Mouse (Mus musculus) forebrain, embryonic 14.5 days (tissue): Measurements from ENCODE around the gene Mis12. TPM values are rescaled to one million over a fixed set of nuclear protein-coding genes. Genes with fewer than 3 reads are reported as not detected.

Experiments
- ATAC-seq: fragments of 200-750 bp; cut with Nextera tagmentation; 2 replicates; pipeline ENCODE4 v1.8.0; 2017; ENCODE audit warnings: mild to moderate bottlenecking, moderate library complexity
- DNase-seq: peaks from one replicate; pipeline ENCODE4 v3.0.0-alpha.2; 2015; ENCODE audit warnings: low spot score
- H3K27ac ChIP-seq: fragments of 300-500 bp; sonication (generic); 2 replicates; pipeline ENCODE4 v1.5.1; 2014; ENCODE audit warnings: low read depth, mild to moderate bottlenecking, control low read depth, low read length, moderate library complexity
- H3K27me3 ChIP-seq: fragments of 300-500 bp; sonication (generic); replicated peaks from 2 replicates; pipeline ENCODE4 v1.6.1; 2014; ENCODE audit warnings: low read length, control low read depth, mixed read lengths; ENCODE audit not compliant: control insufficient read depth, insufficient read depth
- H3K36me3 ChIP-seq: fragments of 300-500 bp; sonication (generic); 2 replicates; pipeline ENCODE4 v1.6.1; 2014; ENCODE audit warnings: low read length, control low read depth; ENCODE audit not compliant: control insufficient read depth, insufficient read depth
- H3K4me1 ChIP-seq: fragments of 300-500 bp; sonication (generic); 2 replicates; pipeline ENCODE4 v1.6.1; 2014; ENCODE audit warnings: antibody characterized with exemption, low read length, control low read depth; ENCODE audit not compliant: control insufficient read depth, insufficient read depth
- H3K4me2 ChIP-seq: fragments of 300-500 bp; sonication (generic); 2 replicates; pipeline ENCODE4 v1.6.1; 2014; ENCODE audit warnings: mild to moderate bottlenecking, control low read depth, low read length
- H3K4me3 ChIP-seq: fragments of 300-500 bp; sonication (generic); 2 replicates; pipeline ENCODE4 v1.5.1; 2014; ENCODE audit warnings: low read depth, low read length, control low read depth
- H3K9ac ChIP-seq: fragments of 300-500 bp; sonication (generic); 2 replicates; pipeline ENCODE4 v1.6.1; 2014; ENCODE audit warnings: mild to moderate bottlenecking, low read length, control low read depth, moderate library complexity
- H3K9me3 ChIP-seq: fragments of 300-500 bp; sonication (generic); replicated peaks from 2 replicates; pipeline ENCODE4 v1.6.1; 2016; ENCODE audit warnings: low read length, control low read depth, mixed read lengths; ENCODE audit not compliant: control insufficient read depth
- WGBS: fragments of 180-500 bp; shearing (Covaris S2); extraction: QIAGEN DNeasy Blood & Tissue Kit; methylation state at CpG from one replicate; pipeline ENCODE4 v1.1.7; 2014; 5-methylcytosine and 5-hydroxymethylcytosine counted together
- polyA plus RNA-seq: library from polyadenylated mRNA; unstranded; fragments of >200 nt; fragmentation: Nextera tagmentation; extraction: Ambion mirVana; gene quantifications from 2 replicates; pipeline ENCODE4 v1.2.1, GENCODE M21; 2014

Gene Mis12
- polyA plus RNA-seq: 25.8 and 27.1 TPM in 2 replicates

DNA sequence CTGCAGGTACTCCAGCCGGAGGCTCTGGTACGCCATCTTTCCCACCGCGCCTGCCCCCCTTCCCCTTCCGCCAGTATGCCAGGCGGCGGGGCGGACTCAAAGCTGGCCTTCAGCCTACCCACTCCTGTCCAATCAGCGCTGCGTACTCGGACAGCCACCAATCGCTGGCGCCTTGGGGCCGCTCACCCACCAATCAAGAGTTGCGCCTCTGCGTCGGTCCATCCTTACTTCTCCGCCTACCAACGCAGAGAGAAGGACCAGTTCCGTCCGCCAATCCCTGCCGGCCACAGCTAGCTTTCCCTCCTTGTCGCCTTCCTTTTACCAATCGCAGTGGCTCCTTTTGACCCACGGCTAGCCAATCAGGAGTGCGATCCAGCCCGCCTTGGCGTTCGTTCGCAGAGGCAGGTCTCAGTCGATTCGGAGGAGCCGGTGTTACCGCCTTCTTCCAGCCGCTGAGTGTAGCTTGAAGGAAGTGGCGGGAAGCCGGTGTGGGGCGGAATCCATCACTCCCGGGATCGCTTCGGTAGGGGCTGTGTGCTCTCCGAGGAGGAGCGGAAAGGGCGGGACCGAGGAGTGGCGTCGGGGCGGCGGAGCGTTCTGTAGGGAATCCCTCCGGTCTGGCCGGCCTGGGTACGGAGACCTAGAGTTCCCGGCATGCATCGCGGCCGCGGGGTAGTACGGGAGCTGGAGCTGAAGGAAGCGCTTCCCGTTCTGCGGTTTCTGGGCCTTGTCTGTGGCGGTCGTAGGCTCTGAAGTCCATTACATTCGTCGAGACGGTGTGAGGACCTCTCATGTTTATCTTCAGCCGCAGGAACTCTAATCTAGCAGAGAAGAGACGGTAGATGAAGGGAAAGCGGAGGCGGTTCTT lies at the start of gene Mis12, which contains the start of gene Derl2:
Gene Mis12 (plus strand): TSS at position 411 of the 868 bp plus-strand sequence.
Gene Derl2 (minus strand): TSS at position 641 of the 868 bp plus-strand sequence.
- Histone ChIP-seq H3K27ac (peak within 1 kb of the TSS; percentile 82), H3K36me3 (peaks cover 7% of the 10 kb centered on the region; the same call in 1 of the 2 replicates), H3K27me3 (no peaks in the 10 kb centered on the region), H3K9ac (peak within 1 kb of the TSS; percentile 81), H3K4me2 (peak within 1 kb of the TSS; percentile 82), H3K4me3 (peak within 1 kb of the TSS; percentile 70), H3K9me3 (no peaks in the 10 kb centered on the region), H3K4me1 (peaks cover 34% of the 10 kb centered on the region)
- WGBS: under 1% methylated on average over 70 of the region's 71 CpGs
- DNase-seq: peak; percentile 99
- ATAC-seq: peak; percentile 99

DNA sequence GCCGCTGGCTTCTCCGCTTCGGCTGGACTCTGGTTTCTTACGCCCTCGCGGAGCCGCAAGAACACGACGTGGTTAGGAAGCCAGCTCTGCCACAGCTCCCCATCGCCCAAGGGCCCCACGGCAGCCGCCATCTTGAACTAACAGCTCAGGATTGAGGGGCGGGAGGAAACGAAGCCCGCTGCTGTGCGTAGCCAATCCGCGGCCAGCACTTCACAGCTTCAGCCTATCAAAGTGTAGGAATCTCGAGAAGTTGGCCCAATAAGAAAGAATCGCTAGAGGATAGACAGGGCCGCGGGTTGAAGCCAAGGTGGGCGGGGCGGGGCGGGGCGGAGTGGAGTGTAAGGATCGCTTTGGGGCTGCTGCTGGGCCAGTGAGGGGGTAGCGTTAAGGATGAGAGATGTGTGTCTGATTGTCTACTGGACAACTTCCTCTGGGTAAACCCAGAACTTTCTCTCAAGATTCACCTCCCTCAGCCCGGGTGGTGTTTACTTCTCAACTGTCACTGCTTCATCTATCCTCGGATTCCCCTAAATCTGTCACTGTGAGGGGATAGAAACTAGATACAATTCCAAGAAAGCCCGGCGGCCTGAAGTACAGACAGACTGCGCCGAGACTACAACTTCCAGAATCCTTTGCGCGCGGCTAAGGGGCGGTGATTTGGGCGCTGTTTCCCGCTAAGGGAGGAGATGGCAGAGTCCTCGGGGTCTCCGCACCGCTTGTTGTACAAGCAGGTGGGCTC lies 49.4 kb upstream of the Mis12 start, which contains the start of the genes Nup88 and Rpain:
Gene Nup88 (minus strand): TSS at position 153 of the 739 bp plus-strand sequence.
Gene Rpain (plus strand): TSS at position 393 of the 739 bp plus-strand sequence.
- Histone ChIP-seq H3K27ac (peak within 1 kb of the TSS; percentile 84), H3K4me2 (peak within 1 kb of the TSS; percentile 75), H3K36me3 (peaks cover 37% of the 10 kb centered on the region), H3K4me1 (peaks cover 10% of the 10 kb centered on the region), H3K27me3 (no peaks in the 10 kb centered on the region), H3K4me3 (peak within 1 kb of the TSS; percentile 96), H3K9me3 (no peaks in the 10 kb centered on the region), H3K9ac (peak within 1 kb of the TSS; percentile 93)
- WGBS: under 1% methylated on average over 43 of the region's 43 CpGs
- DNase-seq (peak; percentile 99), ATAC-seq (peak; percentile 98)

DNA sequence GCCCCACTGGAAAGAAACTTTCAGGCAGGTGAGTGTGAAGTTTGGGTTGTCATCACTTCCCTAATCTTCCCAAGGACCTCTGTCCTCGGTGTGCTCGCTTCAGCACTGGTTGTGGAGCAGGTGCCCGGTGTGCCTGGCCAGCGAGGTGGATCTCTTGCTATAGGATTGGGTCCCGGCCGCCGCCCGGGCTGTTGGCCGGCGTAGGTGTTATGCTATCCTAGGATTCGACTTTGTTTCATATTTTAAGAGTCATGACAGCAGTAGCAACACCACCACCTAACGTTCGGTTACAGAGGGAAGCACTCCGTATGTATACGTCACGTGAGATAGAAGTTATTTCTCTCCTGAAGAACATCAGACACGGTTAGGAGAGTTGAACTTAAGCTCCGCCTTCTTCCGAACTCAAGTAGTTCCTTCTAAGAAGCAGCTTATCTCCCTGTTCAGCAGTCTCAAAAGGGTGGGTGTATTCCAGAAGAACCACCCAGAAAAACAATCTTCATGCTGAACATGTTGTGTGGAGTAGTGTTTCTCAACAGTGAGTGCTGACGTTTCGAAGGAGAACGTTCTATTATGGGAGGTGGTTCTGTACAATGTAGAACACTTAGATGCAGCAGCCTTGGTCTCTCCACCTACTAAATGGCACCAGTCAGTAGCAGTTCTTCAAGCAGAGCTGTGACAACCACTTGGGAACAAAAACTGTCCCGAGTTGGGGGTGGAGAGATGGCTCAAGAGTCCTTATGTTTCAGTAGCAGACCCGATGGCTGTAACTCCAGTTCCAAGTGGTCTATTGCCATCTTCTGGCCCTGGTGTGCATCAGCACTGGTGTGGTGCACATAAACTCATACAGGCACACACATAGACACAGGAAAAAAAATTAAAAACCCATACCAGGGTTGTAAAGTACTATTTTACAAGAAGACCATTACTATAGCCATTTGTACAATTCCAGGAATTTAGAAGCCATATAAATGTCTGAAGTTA lies 48.6 kb upstream of the Mis12 start:
- Histone ChIP-seq H3K9me3 (no peaks in the 10 kb centered on the region), H3K36me3 (peaks cover 37% of the 10 kb centered on the region), H3K27me3 (no peaks in the 10 kb centered on the region), H3K4me2 (peak overlapping the region; percentile 74), H3K4me1 (peaks cover 10% of the 10 kb centered on the region), H3K9ac (peak overlapping the region; percentile 68), H3K4me3 (peak overlapping the region; percentile 96), H3K27ac (peak overlapping the region; percentile 84)
- WGBS: 18% methylated on average over 24 of the region's 24 CpGs
- ATAC-seq (peak; percentile 14), DNase-seq (peak; percentile 35)

DNA sequence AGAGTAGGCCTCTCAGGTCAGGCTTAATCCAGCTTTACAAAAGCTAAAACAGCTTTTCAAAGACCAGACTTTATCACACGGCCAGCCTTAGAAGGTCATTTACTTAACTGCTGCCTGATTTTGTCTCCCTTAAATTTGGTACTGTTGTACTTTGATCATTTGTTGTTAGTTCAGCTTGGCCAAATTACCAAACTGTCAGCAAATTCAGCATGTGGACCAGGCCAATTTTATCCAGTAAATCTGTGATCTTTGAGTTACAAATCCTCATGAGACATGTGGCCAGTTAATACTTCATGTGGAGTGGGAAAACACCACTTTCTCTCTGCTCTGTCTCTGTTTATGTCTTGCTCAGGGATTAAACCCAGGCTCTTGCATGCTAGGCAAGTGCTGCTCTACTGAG lies 46.8 kb upstream of the Mis12 start:
- Histone ChIP-seq H3K36me3 (peaks cover 42% of the 10 kb centered on the region), H3K4me1 (peaks cover 10% of the 10 kb centered on the region), H3K27ac (no peak overlapping the region), H3K4me2 (no peak overlapping the region), H3K9ac (no peak overlapping the region), H3K27me3 (no peaks in the 10 kb centered on the region), H3K9me3 (no peaks in the 10 kb centered on the region), H3K4me3 (no peak overlapping the region)
- 58% methylated on average over 1 of the region's 1 CpGs for WGBS
- no peak for ATAC-seq
- no peak for DNase-seq

DNA sequence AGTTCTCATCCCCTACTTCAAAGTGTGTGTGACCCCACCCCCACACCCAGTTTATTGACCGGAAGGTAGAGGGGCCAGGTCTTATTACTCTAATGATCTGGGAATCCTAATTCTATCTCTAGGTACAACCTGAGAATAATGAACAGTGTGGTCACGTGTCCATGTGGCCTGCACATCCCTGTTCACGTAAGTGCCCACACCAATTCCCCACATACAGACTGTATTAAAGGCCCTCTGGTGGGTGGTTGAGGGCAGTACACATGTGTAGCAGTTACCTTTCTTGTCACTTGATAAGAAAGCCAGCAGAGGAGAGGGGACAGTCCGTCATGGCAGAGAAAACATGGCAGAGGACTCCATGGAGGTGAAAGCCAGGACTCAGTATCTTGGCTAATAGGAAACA lies 45.5 kb upstream of the Mis12 start:
- DNase-seq (peak; percentile 11), ATAC-seq (no peak)
- Histone ChIP-seq H3K4me1 (peaks cover 3% of the 10 kb centered on the region), H3K36me3 (peaks cover 56% of the 10 kb centered on the region), H3K9me3 (no peaks in the 10 kb centered on the region), H3K4me3 (no peak overlapping the region), H3K27ac (no peak overlapping the region), H3K4me2 (no peak overlapping the region), H3K9ac (no peak overlapping the region), H3K27me3 (no peaks in the 10 kb centered on the region)
- 65% methylated on average over 4 of the region's 4 CpGs for WGBS

DNA sequence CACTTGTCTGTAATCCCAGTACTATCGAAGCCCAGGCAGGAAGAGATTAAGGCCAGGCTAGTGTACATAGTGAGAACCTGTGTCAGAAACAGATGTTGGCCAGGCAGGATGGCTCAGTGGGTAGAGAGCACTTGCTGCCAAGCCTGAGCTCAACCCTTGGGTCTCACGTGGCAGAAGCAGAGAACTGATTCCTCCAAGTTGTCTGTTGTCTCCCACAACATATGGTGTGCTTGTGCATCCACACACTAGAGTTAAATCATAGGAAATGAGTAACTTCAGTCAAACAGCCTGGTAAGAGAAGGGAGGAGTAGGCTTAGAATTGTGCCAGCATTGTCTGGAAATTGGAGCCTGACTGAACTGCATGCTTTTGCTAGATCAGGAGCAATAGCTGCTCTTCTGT lies 44.2 kb upstream of the Mis12 start:
- Histone ChIP-seq H3K4me3 (no peak overlapping the region), H3K9ac (no peak overlapping the region), H3K4me2 (no peak overlapping the region), H3K4me1 (peaks cover 3% of the 10 kb centered on the region; the same call in 1 of the 2 replicates), H3K27me3 (no peaks in the 10 kb centered on the region), H3K9me3 (no peaks in the 10 kb centered on the region), H3K27ac (no peak overlapping the region), H3K36me3 (peaks cover 68% of the 10 kb centered on the region)
- ATAC-seq (no peak), DNase-seq (no peak)
- 78% methylated on average over 2 of the region's 2 CpGs for WGBS

DNA sequence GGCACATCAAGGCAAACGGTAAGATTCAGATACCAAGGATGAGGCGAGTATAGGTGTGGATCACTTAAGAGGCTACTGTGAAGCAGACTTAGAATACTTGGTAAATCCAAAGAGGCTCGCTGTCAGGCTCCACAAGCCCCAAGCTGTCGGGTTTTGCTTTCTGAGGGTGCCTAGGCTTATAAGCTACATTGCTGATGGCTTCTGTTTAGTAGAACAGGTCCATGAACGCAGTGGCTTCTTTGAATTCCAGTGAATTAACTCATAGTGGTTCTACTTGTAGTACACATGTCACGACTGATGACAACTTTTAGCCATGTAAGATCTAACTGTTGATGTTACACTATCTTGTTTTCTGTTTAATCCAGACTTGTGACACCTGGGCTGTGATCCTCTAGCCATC lies 42.1 kb upstream of the Mis12 start:
- Histone ChIP-seq H3K9me3 (no peaks in the 10 kb centered on the region), H3K4me3 (no peak overlapping the region), H3K36me3 (peaks cover 75% of the 10 kb centered on the region), H3K9ac (no peak overlapping the region), H3K4me2 (no peak overlapping the region), H3K27me3 (no peaks in the 10 kb centered on the region), H3K4me1 (peaks cover 7% of the 10 kb centered on the region), H3K27ac (no peak overlapping the region)
- 90% methylated on average over 6 of the region's 6 CpGs for WGBS
- ATAC-seq (no peak), DNase-seq (no peak)

DNA sequence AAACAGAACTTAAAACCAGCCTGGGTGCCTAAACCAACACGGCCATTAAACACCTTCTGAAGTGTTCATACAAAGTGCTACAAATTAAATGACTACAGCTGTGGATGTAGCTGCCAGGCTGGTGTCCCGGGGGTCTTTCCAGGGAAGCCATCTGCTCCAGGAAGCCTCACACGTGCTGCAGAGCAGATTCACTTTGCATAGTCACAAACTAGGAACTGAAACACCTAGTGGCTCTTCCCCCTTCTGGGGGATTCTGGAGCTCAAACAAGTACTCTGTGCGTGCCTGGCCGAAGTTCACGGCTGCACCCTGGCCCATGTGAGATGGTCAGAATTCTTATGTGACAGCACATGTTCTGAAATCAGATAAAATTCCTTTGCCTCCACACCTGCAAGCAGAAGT lies 39.2 kb upstream of the Mis12 start:
- H3K4me3 ChIP-seq: no peak overlapping the region
- ATAC-seq: no peak
- 85% methylated on average over 6 of the region's 6 CpGs for WGBS

More for the DNA sequence above, 39.2 kb upstream of the Mis12 start:
- H3K27me3 ChIP-seq: no peaks in the 10 kb centered on the region
- no peak overlapping the region for H3K27ac ChIP-seq
- peaks cover 7% of the 10 kb centered on the region for H3K4me1 ChIP-seq
- no peak overlapping the region for H3K9ac ChIP-seq
- no peaks in the 10 kb centered on the region for H3K9me3 ChIP-seq
- peaks cover 63% of the 10 kb centered on the region for H3K36me3 ChIP-seq
- H3K4me2 ChIP-seq: no peak overlapping the region
- no peak for DNase-seq
